Mouse (Mus musculus) liver, postnatal 0 days (tissue): Measurements from ENCODE around the gene Srsf2.

Experiments
- CTCF ChIP-seq: sonication (generic); IDR thresholded peaks from 2 replicates; pipeline ENCODE4 v1.5.1; 2016; ENCODE audit warnings: antibody characterized with exemption, low read depth
- EP300 ChIP-seq: IDR thresholded peaks from 2 replicates; pipeline ENCODE4 v1.6.1; 2016; ENCODE audit warnings: antibody characterized with exemption, low read depth, mild to moderate bottlenecking

DNA sequence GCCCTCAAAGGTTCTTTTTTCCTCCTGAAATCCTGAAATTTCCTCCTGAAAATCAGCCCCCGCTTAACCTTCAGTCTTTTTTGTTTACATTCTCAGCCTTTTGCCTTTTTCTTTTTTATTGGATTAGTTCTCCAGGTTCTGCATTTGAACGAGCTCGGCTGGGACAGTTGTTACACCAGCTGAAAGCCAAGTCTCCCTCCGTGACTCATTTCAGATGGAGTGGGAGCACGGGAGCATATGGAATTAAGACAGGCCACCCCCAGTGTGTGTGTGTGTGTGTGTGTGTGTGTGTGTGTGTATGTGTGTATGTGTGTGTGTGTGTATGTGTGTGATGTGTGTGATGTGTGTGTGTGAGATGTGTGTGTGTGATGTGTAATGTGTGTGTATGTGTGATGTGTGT is 28.5 kb upstream of the Srsf2 start:
- TF ChIP-seq CTCF (no peak), EP300 (no peak)
